Mouse (Mus musculus) left cerebral cortex, adult 11 months (tissue): ENCODE measurements around the gene Ppm1m.

Source experiments
- DNase-seq: peaks from one replicate; pipeline ENCODE4 v3.0.0; 2022; ENCODE audit warnings: low spot score

The Ppm1m gene

GRCm38 (mm10) chr9:106199535-106200272 lies at the start of gene Ppm1m:
Gene Ppm1m, minus strand, starts transcription at chr9:106199746.
- no peak for DNase-seq

GRCm38 (mm10) chr9:106242813-106243488 lies 43.4 kb upstream of the Ppm1m start:
- DNase-seq = no peak

DNA sequence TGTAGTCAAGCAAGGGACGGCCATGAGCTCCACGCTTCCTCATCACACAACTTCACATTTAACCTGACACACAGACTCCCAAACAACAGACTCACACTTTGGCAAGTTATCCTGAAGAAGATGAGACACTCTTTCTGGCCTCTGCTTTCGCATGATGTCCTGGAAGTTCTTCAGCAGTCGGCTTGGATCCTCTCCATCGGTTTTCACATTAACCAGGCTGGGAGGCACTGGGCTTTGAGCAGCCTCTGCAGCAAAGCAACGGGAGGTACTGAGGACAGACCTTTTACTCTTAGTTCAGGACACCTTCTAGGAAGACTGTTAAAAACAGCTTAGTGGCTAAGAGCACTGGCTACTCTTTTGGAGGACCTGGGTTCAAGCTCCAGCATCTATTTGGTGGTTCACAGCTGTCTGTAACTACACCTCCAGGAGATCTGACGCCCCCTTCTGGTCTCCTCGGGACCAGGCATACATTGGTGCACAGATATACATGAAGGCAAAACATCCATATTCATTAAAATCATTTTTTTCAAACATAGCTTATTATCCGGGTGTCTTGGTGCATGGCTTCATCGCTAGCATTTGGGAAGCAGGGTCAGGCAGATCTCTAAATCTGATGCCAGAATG lies 42.1 kb upstream of the Ppm1m start:
- no peak for DNase-seq

GRCm38 (mm10) chr9:106237878-106238277 lies 38.3 kb upstream of the Ppm1m start:
- DNase-seq = no peak

DNA sequence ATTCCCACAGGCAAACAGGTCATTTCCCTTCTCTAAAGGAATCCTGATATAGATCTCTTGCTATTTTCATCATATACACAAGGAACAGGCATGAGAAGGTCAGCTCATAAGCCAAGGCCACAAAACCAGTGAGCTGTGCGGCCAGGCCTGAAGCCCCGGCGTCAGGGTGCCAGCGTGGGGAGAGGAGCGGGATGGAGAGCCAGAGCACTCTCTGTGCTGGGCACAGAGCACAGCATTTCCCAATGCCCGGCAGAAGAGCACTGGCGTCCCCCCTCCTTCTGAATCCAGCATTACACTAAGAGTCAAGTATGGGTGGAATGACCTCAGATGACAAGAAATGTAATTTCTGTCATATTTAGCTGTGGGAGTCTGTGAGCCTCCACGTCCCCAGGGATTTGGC lies 37.9 kb upstream of the Ppm1m start:
- no peak for DNase-seq

DNA sequence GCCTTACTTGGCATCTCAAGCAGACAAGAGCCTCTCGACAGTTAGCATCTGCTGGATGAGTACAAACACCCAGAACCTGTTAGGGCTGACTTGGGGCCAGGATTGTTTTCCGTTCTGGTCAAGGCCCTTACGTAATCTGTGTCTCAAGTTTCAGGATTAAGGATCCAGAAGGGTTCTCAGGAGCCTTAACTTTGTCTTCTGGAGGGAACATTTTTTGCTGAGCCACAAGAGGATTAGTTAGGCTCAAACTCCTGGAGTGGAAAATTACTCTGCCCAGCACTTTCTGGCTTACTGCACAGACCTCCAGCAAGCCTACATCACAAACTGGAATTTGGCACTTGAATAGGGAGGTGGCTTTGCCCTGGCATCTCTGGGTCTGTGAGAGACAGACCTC lies 37.3 kb upstream of the Ppm1m start:
- DNase-seq = no peak

GRCm38 (mm10) chr9:106236156-106236817 lies 36.7 kb upstream of the Ppm1m start:
- DNase-seq = no peak

- no peak for DNase-seq
Measured at GRCm38 (mm10) chr9:106235194-106235830, 35.8 kb upstream of the Ppm1m start.

- no peak for DNase-seq
Measured at GRCm38 (mm10) chr9:106233953-106234352, 34.4 kb upstream of the Ppm1m start.

GRCm38 (mm10) chr9:106232956-106233355 lies 33.4 kb upstream of the Ppm1m start:
- DNase-seq = no peak

GRCm38 (mm10) chr9:106231816-106232215 lies 32.3 kb upstream of the Ppm1m start:
- DNase-seq = no peak

GRCm38 (mm10) chr9:106231220-106231619 lies 31.7 kb upstream of the Ppm1m start:
- no peak for DNase-seq

GRCm38 (mm10) chr9:106230734-106231106 lies 31.2 kb upstream of the Ppm1m start:
- no peak for DNase-seq

DNA sequence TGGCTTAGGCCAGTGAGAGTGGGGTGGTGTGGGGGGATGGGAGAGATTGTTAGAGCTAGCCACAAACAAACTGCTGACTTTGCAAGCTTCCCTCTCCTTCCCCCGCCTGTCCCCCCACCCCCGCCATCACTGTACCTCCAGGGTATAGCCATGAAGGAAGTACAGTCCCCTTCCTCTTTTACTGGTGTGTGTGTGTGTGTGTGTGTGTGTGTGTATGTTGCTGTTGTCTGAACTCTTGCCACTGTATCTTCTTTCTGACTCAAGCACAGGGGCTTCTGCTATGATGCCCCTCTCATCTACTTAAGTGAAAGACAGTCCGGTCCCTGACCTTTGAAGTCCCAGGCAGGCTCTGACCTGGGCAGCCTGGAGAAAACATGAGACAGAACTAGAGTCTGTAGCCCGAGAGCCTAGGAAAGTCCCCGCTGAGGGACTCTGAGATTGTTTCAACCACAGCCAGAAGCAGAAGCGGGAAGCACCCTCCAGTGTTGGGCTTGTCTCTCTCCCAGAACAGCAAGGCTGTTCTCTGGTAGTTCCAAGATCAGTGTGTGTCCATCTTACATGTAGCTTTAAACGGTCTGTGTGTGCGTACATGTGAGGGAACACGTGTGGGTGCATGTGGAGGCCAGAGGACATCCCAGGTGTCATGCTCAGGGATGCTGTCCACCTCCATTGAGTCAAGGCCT lies 30.6 kb upstream of the Ppm1m start:
- DNase-seq = no peak

GRCm38 (mm10) chr9:106227790-106228429 lies 28.4 kb upstream of the Ppm1m start:
- no peak for DNase-seq

GRCm38 (mm10) chr9:106226151-106226682 lies 26.7 kb upstream of the Ppm1m start:
- DNase-seq = no peak

GRCm38 (mm10) chr9:106225469-106226150 lies 26.1 kb upstream of the Ppm1m start:
- DNase-seq = no peak

DNA sequence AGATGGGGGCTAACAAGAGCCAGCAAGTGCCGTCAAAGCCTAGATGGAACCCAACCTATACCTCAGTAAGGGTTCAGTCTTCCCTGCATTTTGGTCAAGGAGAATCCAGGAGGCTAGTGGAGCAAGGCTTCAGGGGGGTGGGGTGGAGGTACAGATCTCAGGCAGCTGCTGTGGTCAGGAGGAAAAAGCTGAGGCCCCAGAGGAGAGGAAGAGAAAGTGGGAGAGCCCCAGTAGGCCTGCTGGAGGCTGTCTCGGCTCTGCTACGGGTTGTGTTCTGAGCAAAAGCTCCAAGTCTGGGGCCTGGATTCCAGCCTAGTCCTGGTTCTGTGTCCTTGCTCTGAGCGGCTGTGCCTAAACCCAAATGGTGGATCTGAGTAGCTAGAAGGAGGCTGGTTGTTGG lies 23.4 kb upstream of the Ppm1m start:
- DNase-seq = no peak

GRCm38 (mm10) chr9:106222261-106222851 lies 22.8 kb upstream of the Ppm1m start, which contains the start of gene Tlr9:
Gene Tlr9, plus strand, starts transcription at chr9:106222598.
- no peak for DNase-seq
